Mouse (Mus musculus): ENCODE results near the gene Npl. TPM values are rescaled to one million over a fixed set of nuclear protein-coding genes. Genes with fewer than 3 reads are reported as not detected.
A peak's percentile ranks its signal among the peaks of the same experiment; 100 is the strongest.

Npl gene
- polyA plus RNA-seq, 1 experiment = 3.6 TPM

DNA sequence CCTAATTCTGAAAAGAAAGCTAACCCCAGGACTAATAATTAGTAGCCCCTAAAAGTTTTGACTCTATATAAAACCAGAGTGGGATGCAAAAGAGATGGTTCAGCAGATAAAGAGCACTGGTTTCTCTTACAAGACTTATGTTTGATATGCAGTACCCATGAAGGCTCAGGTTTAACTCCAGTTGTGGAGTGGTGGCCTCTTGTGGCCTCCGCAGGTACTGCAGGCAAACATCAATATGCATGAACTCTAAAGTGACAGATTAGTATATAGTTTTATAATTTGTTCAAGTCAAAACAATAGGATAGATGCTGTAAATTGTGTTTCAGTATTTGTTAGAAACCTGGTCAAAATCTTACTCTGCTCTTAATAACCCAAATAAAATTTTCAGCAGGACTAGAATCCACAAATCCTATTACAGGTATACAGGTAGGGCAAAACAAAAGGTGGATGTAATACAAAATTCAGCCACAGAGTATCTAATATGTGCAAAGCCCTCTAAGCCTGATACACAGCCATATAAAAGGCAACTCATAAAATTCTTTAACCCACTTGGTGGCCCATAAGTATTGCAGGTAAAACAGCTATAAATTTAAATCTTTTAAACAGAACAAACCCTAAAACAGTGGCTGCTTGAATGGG lies 69.3 kb downstream of the Npl start:
- TF ChIP-seq POLR2A (IDR thresholded peaks at IDR 0.05; ENCODE audit: borderline replicate concordance, control insufficient read depth, low read depth, low read length) (no peak), CTCF (IDR thresholded peaks at IDR 0.05; ENCODE audit: control insufficient read depth, insufficient read depth, low read length) (peak; percentile 73)
- WGBS = 29% methylated on average over 1 of the region's 1 CpGs
- no peaks in the 10 kb centered on the region for H3K4me1 ChIP-seq (ENCODE audit: control insufficient read depth, insufficient read depth, low read length)
- no peak overlapping the region for H3K27ac ChIP-seq (ENCODE audit: control insufficient read depth, insufficient read depth, low read depth, low read length, poor library complexity)
- H3K4me3 ChIP-seq (replicated peaks; ENCODE audit: control insufficient read depth, low read depth, low read length) = no peak overlapping the region

DNA sequence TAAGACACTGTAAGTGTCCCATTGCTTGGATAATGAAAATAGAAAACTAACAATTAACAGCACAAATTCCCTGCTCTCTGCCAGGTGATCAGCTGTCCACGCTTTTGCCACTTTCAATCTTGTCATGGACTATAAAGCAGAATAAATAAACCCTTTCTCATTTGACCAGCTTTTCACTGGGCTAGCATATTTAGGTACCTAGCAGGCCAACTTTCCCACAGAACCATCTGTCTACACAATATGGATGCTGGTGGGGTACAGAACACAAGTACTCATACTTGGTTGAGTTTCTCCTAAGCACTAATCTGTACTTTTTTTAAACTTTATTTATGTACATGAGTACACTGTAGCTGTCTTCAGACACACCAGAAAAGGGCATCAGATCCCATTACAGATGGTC lies 70.5 kb downstream of the Npl start:
- TF ChIP-seq POLR2A (IDR thresholded peaks at IDR 0.05; ENCODE audit: borderline replicate concordance, control insufficient read depth, low read depth, low read length) = no peak
- no peak for TF ChIP-seq CTCF (IDR thresholded peaks at IDR 0.05; ENCODE audit: control insufficient read depth, insufficient read depth, low read length)
- Histone ChIP-seq H3K27ac (ENCODE audit: control insufficient read depth, insufficient read depth, low read depth, low read length, poor library complexity) (no peak overlapping the region), H3K4me3 (replicated peaks; ENCODE audit: control insufficient read depth, low read depth, low read length) (no peak overlapping the region), H3K4me1 (ENCODE audit: control insufficient read depth, insufficient read depth, low read length) (no peaks in the 10 kb centered on the region)
- 93% methylated on average over 1 of the region's 1 CpGs for WGBS

DNA sequence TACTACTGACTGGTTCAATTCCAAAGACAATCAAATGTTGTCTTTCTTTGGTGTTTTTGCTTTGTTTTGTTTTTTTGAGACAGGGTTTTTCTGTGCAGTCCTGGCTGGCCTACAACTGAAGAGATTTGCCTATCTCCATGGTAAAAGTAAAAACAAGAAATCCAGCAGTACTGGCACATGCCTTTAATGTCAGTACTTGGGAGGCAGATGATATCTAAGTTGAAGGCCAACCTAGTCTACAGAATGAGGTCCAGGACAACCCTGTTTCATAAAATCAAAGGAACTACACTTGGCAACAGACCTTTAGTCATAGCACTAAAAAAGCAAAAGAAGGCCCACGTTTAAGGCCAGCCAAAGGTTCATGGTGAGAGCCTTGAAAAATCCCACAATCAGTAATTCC lies 88.0 kb downstream of the Npl start:
- H3K4me3 ChIP-seq (replicated peaks; ENCODE audit: control insufficient read depth, low read depth, low read length) = no peak overlapping the region
- H3K27ac ChIP-seq (ENCODE audit: control insufficient read depth, insufficient read depth, low read depth, low read length, poor library complexity) = no peak overlapping the region
- no peaks in the 10 kb centered on the region for H3K4me1 ChIP-seq (ENCODE audit: control insufficient read depth, insufficient read depth, low read length)
- TF ChIP-seq POLR2A (IDR thresholded peaks at IDR 0.05; ENCODE audit: borderline replicate concordance, control insufficient read depth, low read depth, low read length) (no peak), CTCF (IDR thresholded peaks at IDR 0.05; ENCODE audit: control insufficient read depth, insufficient read depth, low read length) (no peak)
- 83% methylated on average over 1 of the region's 1 CpGs for WGBS

DNA sequence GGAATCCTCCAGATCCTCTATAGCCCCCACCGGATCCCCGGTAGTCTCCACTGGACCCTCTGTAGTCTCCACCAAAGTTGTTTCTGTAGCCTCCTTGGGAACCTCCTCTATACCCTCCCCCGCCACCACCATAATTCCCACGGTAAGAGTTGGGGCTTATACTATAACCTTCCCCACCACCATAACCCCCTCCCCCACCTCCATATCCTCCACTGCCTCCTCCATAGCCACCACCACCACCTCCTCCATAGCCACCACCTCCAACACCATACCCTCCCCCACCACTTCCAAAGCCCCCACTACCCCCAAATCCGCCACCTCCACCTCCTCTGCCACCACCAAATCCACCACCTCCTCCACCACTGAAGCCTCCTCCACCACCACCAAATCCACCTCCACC lies 93.7 kb downstream of the Npl start:
- Histone ChIP-seq H3K4me3 (replicated peaks; ENCODE audit: control insufficient read depth, low read depth, low read length) (no peak overlapping the region), H3K27ac (ENCODE audit: control insufficient read depth, insufficient read depth, low read depth, low read length, poor library complexity) (no peak overlapping the region), H3K4me1 (ENCODE audit: control insufficient read depth, insufficient read depth, low read length) (no peaks in the 10 kb centered on the region)
- WGBS = 95% methylated on average over 5 of the region's 5 CpGs
- TF ChIP-seq CTCF (IDR thresholded peaks at IDR 0.05; ENCODE audit: control insufficient read depth, insufficient read depth, low read length) (no peak), POLR2A (IDR thresholded peaks at IDR 0.05; ENCODE audit: borderline replicate concordance, control insufficient read depth, low read depth, low read length) (no peak)

DNA sequence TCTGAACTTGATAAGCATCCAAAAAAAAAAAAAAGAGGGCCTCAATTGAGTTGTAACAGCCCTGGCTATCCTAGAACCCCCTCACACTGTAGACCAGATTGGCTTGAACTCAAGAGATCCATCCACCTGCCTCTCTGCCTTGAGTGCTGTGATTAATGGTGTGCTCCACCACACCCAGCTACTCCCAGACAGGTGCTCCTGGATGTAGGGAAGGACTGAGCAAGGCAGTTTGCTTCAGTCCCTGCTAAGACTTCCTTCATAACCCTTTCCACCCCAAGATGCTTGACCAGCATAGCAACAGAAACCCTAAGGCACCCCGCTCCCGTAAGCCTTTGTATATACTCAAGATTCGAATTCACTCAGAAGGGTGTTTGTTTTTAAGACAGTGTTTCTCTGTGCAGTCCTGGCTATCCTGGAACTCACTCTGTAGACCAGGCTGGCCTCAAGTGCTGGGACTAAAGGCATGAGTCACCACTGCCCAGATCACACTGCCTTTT lies 96.7 kb downstream of the Npl start:
- Histone ChIP-seq H3K27ac (ENCODE audit: control insufficient read depth, insufficient read depth, low read depth, low read length, poor library complexity) (no peak overlapping the region), H3K4me3 (replicated peaks; ENCODE audit: control insufficient read depth, low read depth, low read length) (no peak overlapping the region), H3K4me1 (ENCODE audit: control insufficient read depth, insufficient read depth, low read length) (no peaks in the 10 kb centered on the region)
- WGBS = 88% methylated on average over 3 of the region's 3 CpGs
- no peak for TF ChIP-seq CTCF (IDR thresholded peaks at IDR 0.05; ENCODE audit: control insufficient read depth, insufficient read depth, low read length)
- no peak for TF ChIP-seq POLR2A (IDR thresholded peaks at IDR 0.05; ENCODE audit: borderline replicate concordance, control insufficient read depth, low read depth, low read length)

Other genes with a start within 250 kb of the Npl start
- 3.7 and 10.6 TPM in 2 replicates for gene Lamc1, start 217.3 kb downstream of the Npl start, polyA plus RNA-seq (2011; ENCODE audit: insufficient read depth, insufficient read length, low replicate concordance, missing spikeins)
- gene Shcbp1l, start 124.9 kb downstream of the Npl start, polyA plus RNA-seq (2011; ENCODE audit: insufficient read depth, insufficient read length, low replicate concordance, missing spikeins) = 0.74 and 1.1 TPM in 2 replicates
- gene Dhx9, start 62.4 kb downstream of the Npl start, polyA plus RNA-seq (2011; ENCODE audit: insufficient read depth, insufficient read length, low replicate concordance, missing spikeins) = 62.9 and 88.7 TPM in 2 replicates
- gene Rgs8, start 103.0 kb upstream of the Npl start, polyA plus RNA-seq (2011; ENCODE audit: insufficient read depth, insufficient read length, low replicate concordance, missing spikeins) = 0.70 TPM in 1 of 2 replicates, not detected in the other
- gene Rgs16, start 190.3 kb upstream of the Npl start, polyA plus RNA-seq (2011; ENCODE audit: insufficient read depth, insufficient read length, low replicate concordance, missing spikeins) = 0.41 and 2.6 TPM in 2 replicates
- gene Rnasel, start 199.4 kb upstream of the Npl start, polyA plus RNA-seq (2011; ENCODE audit: insufficient read depth, insufficient read length, low replicate concordance, missing spikeins) = 27.9 and 31.9 TPM in 2 replicates